Mouse (Mus musculus): ENCODE measurements around the gene H2-M10.2. TPM values are rescaled to one million over a fixed set of nuclear protein-coding genes. Genes with fewer than 3 reads are reported as not detected.
"Not testable (repeated sequence)": the region's sequence is repeated elsewhere in the genome, so short reads cannot be mapped to it uniquely, and the experiment has no call there.

The H2-M10.2 gene
- polyA plus RNA-seq, 1 experiment, result not detected

- no peaks in the 10 kb centered on the region for H3K36me3 ChIP-seq (ENCODE audit: control insufficient read depth, insufficient read depth, low read length, poor library complexity, severe bottlenecking)
- TF ChIP-seq POLR2A (IDR thresholded peaks at IDR 0.05; ENCODE audit: insufficient read depth, low read length) (no peak), EP300 (IDR thresholded peaks at IDR 0.05; ENCODE audit: insufficient read depth, low read depth, low read length) (no peak), CTCF (IDR thresholded peaks at IDR 0.05; ENCODE audit: low read depth, low read length) (no peak)
- no peak overlapping the region for H3K9ac ChIP-seq (ENCODE audit: low read depth, poor library complexity, severe bottlenecking)
- 0 out of 2 replicates have a peak, but pooled peaks cover 4% of the 10 kb centered on the region for H3K9me3 ChIP-seq (replicated peaks; ENCODE audit: control insufficient read depth, insufficient read depth, low read length, poor library complexity, severe bottlenecking)
- no peak overlapping the region for H3K4me3 ChIP-seq (ENCODE audit: low read depth, low read length)
- H3K4me1 ChIP-seq (ENCODE audit: control insufficient read depth, insufficient read depth, low read length), result no peaks in the 10 kb centered on the region
- no peak overlapping the region for H3K27ac ChIP-seq (ENCODE audit: insufficient read depth, low read length)
- no peaks in the 10 kb centered on the region for H3K27me3 ChIP-seq (ENCODE audit: control insufficient read depth, insufficient read depth, low read length, poor library complexity, severe bottlenecking)
These were observed 40.5 kb downstream of the H2-M10.2 start for GRCm38 (mm10) chr17:36245741-36246140.

- Histone ChIP-seq H3K9me3 (replicated peaks; ENCODE audit: control insufficient read depth, insufficient read depth, low read length, poor library complexity, severe bottlenecking) (0 out of 2 replicates have a peak, but pooled peaks cover 4% of the 10 kb centered on the region), H3K4me1 (ENCODE audit: control insufficient read depth, insufficient read depth, low read length) (no peaks in the 10 kb centered on the region), H3K27me3 (ENCODE audit: control insufficient read depth, insufficient read depth, low read length, poor library complexity, severe bottlenecking) (no peaks in the 10 kb centered on the region), H3K4me3 (ENCODE audit: low read depth, low read length) (no peak overlapping the region), H3K27ac (ENCODE audit: insufficient read depth, low read length) (no peak overlapping the region), H3K9ac (ENCODE audit: low read depth, poor library complexity, severe bottlenecking) (no peak overlapping the region), H3K36me3 (ENCODE audit: control insufficient read depth, insufficient read depth, low read length, poor library complexity, severe bottlenecking) (no peaks in the 10 kb centered on the region)
- TF ChIP-seq CTCF (IDR thresholded peaks at IDR 0.05; ENCODE audit: low read depth, low read length), result no peak
- TF ChIP-seq POLR2A (IDR thresholded peaks at IDR 0.05; ENCODE audit: insufficient read depth, low read length), result no peak
- no peak for TF ChIP-seq EP300 (IDR thresholded peaks at IDR 0.05; ENCODE audit: insufficient read depth, low read depth, low read length)
These were observed 42.3 kb downstream of the H2-M10.2 start for GRCm38 (mm10) chr17:36244031-36244430.

DNA sequence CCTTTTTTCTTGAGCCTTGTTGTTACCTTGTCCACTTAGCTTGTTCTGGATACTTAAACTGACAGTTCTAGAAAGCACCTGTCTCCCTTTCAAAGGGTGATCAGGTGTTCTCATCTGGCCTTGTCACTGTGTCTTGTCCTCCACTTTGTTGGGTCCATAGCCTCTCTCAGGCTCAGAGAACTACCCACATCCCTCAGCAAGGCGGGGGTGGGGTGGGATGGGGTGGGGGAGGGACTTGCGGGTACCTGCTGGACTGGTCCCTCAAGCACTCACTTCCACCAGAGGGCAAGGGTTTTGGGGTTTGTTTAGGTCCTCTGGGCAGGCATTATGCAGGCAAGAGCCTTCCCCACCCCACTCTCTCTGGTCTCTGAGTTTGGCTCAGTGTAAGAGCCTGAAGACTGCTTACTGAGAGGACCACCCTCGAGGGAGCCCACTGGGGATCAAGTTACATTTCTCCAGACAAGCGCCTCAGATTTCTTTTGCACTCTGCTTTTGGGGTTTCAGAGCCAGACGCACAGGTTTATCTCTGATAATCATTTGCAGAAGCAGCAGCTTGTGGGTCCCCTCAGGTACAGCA lies 45.6 kb downstream of the H2-M10.2 start:
- Histone ChIP-seq H3K9ac (ENCODE audit: low read depth, poor library complexity, severe bottlenecking) (0 out of 2 replicates have a peak overlapping the region, but pooled peaks have one; percentile 2), H3K27ac (ENCODE audit: insufficient read depth, low read length) (peak overlapping the region; percentile 40; the same call in 1 of the 2 replicates), H3K36me3 (ENCODE audit: control insufficient read depth, insufficient read depth, low read length, poor library complexity, severe bottlenecking) (no peaks in the 10 kb centered on the region), H3K27me3 (ENCODE audit: control insufficient read depth, insufficient read depth, low read length, poor library complexity, severe bottlenecking) (no peaks in the 10 kb centered on the region), H3K4me3 (ENCODE audit: low read depth, low read length) (no peak overlapping the region), H3K9me3 (replicated peaks; ENCODE audit: control insufficient read depth, insufficient read depth, low read length, poor library complexity, severe bottlenecking) (0 out of 2 replicates have a peak, but pooled peaks cover 3% of the 10 kb centered on the region), H3K4me1 (ENCODE audit: control insufficient read depth, insufficient read depth, low read length) (no peaks in the 10 kb centered on the region)
- TF ChIP-seq EP300 (IDR thresholded peaks at IDR 0.05; ENCODE audit: insufficient read depth, low read depth, low read length) (no peak), CTCF (IDR thresholded peaks at IDR 0.05; ENCODE audit: low read depth, low read length) (no peak), POLR2A (IDR thresholded peaks at IDR 0.05; ENCODE audit: insufficient read depth, low read length) (no peak)

DNA sequence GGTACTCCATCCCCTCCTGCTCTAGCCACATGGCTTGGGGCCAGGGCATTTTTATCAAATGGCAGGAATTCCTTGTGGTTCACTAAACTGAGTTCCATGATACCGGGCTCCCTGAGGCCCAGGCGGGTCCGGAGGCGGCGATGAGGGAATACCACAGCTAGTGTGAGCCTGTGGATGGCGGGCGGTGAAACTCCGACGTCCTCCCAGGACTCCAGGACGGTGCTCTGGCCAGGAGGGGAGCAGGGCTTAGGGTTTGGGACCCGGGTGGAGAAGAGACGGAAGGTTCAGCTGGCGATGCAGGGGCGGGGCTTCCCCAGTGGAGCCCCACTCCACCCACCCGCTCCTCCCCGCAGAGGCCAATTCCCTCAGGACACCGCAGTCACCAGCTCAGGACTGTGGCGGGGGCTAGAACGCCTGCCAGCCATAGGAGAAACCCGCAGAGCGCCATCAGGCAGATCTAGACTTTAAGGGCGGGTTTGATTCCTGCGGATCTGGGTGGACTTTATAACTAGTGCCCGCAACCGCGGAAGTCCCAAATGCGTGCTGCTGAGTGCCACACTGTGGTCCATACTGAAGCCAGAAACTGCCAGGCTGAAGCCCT lies 48.9 kb downstream of the H2-M10.2 start:
- Histone ChIP-seq H3K27ac (ENCODE audit: insufficient read depth, low read length) (no peak overlapping the region), H3K27me3 (ENCODE audit: control insufficient read depth, insufficient read depth, low read length, poor library complexity, severe bottlenecking) (no peaks in the 10 kb centered on the region), H3K36me3 (ENCODE audit: control insufficient read depth, insufficient read depth, low read length, poor library complexity, severe bottlenecking) (no peaks in the 10 kb centered on the region), H3K9ac (ENCODE audit: low read depth, poor library complexity, severe bottlenecking) (peak overlapping the region; percentile 77), H3K9me3 (replicated peaks; ENCODE audit: control insufficient read depth, insufficient read depth, low read length, poor library complexity, severe bottlenecking) (no peaks in the 10 kb centered on the region), H3K4me1 (ENCODE audit: control insufficient read depth, insufficient read depth, low read length) (peaks cover 5% of the 10 kb centered on the region), H3K4me3 (ENCODE audit: low read depth, low read length) (peak overlapping the region; percentile 71)
- TF ChIP-seq CTCF (IDR thresholded peaks at IDR 0.05; ENCODE audit: low read depth, low read length) (no peak), EP300 (IDR thresholded peaks at IDR 0.05; ENCODE audit: insufficient read depth, low read depth, low read length) (no peak), POLR2A (IDR thresholded peaks at IDR 0.05; ENCODE audit: insufficient read depth, low read length) (no peak)

GRCm38 (mm10) chr17:36235300-36235699 lies 51.0 kb downstream of the H2-M10.2 start:
- H3K9me3 ChIP-seq (replicated peaks; ENCODE audit: control insufficient read depth, insufficient read depth, low read length, poor library complexity, severe bottlenecking); H3K4me1 ChIP-seq (ENCODE audit: control insufficient read depth, insufficient read depth, low read length); H3K27ac ChIP-seq (ENCODE audit: insufficient read depth, low read length); H3K27me3 ChIP-seq (ENCODE audit: control insufficient read depth, insufficient read depth, low read length, poor library complexity, severe bottlenecking); H3K4me3 ChIP-seq (ENCODE audit: low read depth, low read length); H3K36me3 ChIP-seq (ENCODE audit: control insufficient read depth, insufficient read depth, low read length, poor library complexity, severe bottlenecking): not testable (repeated sequence)
- peak; percentile 68 for TF ChIP-seq EP300 (IDR thresholded peaks at IDR 0.05; ENCODE audit: insufficient read depth, low read depth, low read length)
- H3K9ac ChIP-seq (ENCODE audit: low read depth, poor library complexity, severe bottlenecking), result 0 out of 2 replicates have a peak overlapping the region, but pooled peaks have one; percentile 24

Other genes starting within 250 kb of the H2-M10.2 start
- 17.3 and 18.2 TPM in 2 replicates for gene H2-T22, start 243.7 kb downstream of the H2-M10.2 start, polyA plus RNA-seq (2011; ENCODE audit: insufficient read depth, insufficient read length, low read depth, missing spikeins)
- gene Gm6034, start 243.5 kb downstream of the H2-M10.2 start, polyA plus RNA-seq (2011; ENCODE audit: insufficient read depth, insufficient read length, low read depth, missing spikeins), result not detected in 2 replicates
- not detected in 2 replicates for gene Gm11127, start 228.1 kb downstream of the H2-M10.2 start, polyA plus RNA-seq (2011; ENCODE audit: insufficient read depth, insufficient read length, low read depth, missing spikeins)
- 0.41 TPM in 1 of 2 replicates, not detected in the other for gene Gm19684, start 164.8 kb downstream of the H2-M10.2 start, polyA plus RNA-seq (2011; ENCODE audit: insufficient read depth, insufficient read length, low read depth, missing spikeins)
- 0.81 and 1.4 TPM in 2 replicates for gene Gm7030, start 157.1 kb downstream of the H2-M10.2 start, polyA plus RNA-seq (2011; ENCODE audit: insufficient read depth, insufficient read length, low read depth, missing spikeins)
- gene Gm8909, start 118.0 kb downstream of the H2-M10.2 start, polyA plus RNA-seq (2011; ENCODE audit: insufficient read depth, insufficient read length, low read depth, missing spikeins), result 13.5 and 17.5 TPM in 2 replicates
- gene H2-T3, start 96.2 kb downstream of the H2-M10.2 start, polyA plus RNA-seq (2011; ENCODE audit: insufficient read depth, insufficient read length, low read depth, missing spikeins), result 0.64 and 0.84 TPM in 2 replicates
- gene Rpp21, start 28.4 kb downstream of the H2-M10.2 start, polyA plus RNA-seq (2011; ENCODE audit: insufficient read depth, insufficient read length, low read depth, missing spikeins), result 32.1 and 35.0 TPM in 2 replicates
- 14.2 and 15.5 TPM in 2 replicates for gene Trim39, start 14.2 kb downstream of the H2-M10.2 start, polyA plus RNA-seq (2011; ENCODE audit: insufficient read depth, insufficient read length, low read depth, missing spikeins)
- not detected in 2 replicates for gene H2-M10.1, start 39.7 kb upstream of the H2-M10.2 start, polyA plus RNA-seq (2011; ENCODE audit: insufficient read depth, insufficient read length, low read depth, missing spikeins)
- gene H2-M10.3, start 81.9 kb upstream of the H2-M10.2 start, polyA plus RNA-seq (2011; ENCODE audit: insufficient read depth, insufficient read length, low read depth, missing spikeins), result not detected in 2 replicates
- gene H2-M10.4, start 175.8 kb upstream of the H2-M10.2 start, polyA plus RNA-seq (2011; ENCODE audit: insufficient read depth, insufficient read length, low read depth, missing spikeins), result not detected in 2 replicates